Mouse (Mus musculus) testis, adult 2 months (tissue): ENCODE measurements at regions not wholly inside any gene's neighbourhood (a gene's known extent, or its start where the extent isn't known, plus 50 kb on each side); places are given as distances from the start of the nearest gene placed in this dataset.

Experiments
- CTCF ChIP-seq: fragments of 200-500 bp; IDR thresholded peaks from 2 replicates; pipeline ENCODE4 v1.5.1; 2012; ENCODE audit warnings: low read depth, mild to moderate bottlenecking, inconsistent platforms, low read length, moderate library complexity; ENCODE audit not compliant: control insufficient read depth, insufficient read depth, insufficient replicate concordance
- POLR2A ChIP-seq: fragments of 200-500 bp; IDR thresholded peaks from 2 replicates; pipeline ENCODE4 v1.6.1; 2012; ENCODE audit warnings: low read depth, mild to moderate bottlenecking, inconsistent platforms, low read length, moderate library complexity; ENCODE audit not compliant: control insufficient read depth

- no peak for TF ChIP-seq CTCF
- TF ChIP-seq POLR2A, result no peak
These were observed 162.6 kb upstream of the Cadm1 start for GRCm38 (mm10) chr9:47367266-47367957.
